Mouse (Mus musculus) adrenal gland, postnatal 4 days (tissue): ENCODE measurements around the gene Il6ra. TPM values are rescaled to one million over a fixed set of nuclear protein-coding genes. Genes with fewer than 3 reads are reported as not detected.
"Not testable (repeated sequence)": the region's sequence is repeated elsewhere in the genome, so short reads cannot be mapped to it uniquely, and the experiment has no call there.

Experiments
- DNase-seq, 2 experiments: peaks; one replicate each; pipeline ENCODE4 v3.0.0; 2021 to 2022; ENCODE audit warnings: low spot score in 2 of 2, mixed read lengths in 2 of 2
- total RNA-seq, 2 experiments: library from RNA; stranded (reverse); gene quantifications; 2 replicates each; pipeline ENCODE4 v1.2.3; 2021

Gene Il6ra
- total RNA-seq, 2 experiments from 2014 or later, result 3.7 to 6.4 TPM

GRCm38 (mm10) chr3:89876469-89876868, 36.5 kb downstream of the Il6ra start:
- DNase-seq, result no peak

GRCm38 (mm10) chr3:89875781-89876180, 37.2 kb downstream of the Il6ra start:
- DNase-seq, result no peak

DNA sequence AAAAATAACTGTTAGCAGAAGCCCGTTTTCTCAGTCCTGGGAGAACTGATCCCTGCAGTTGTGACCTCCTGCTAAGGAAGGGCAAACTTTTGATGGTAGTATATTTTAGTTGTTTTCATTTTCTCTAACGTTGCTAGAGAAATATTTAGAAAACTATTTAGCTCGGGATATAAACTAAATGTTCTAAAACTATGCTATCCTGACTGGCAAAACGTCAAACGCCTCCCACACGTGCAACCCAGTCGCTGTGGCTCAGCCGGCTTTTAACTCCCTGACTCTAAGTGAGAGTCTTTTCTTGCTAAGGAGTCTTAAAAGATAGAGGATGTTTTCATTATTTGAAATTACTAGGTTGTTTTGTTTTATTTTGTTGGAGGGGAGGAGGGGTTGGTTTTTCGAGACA, 38.0 kb downstream of the Il6ra start:
- DNase-seq, result no peak

GRCm38 (mm10) chr3:89874076-89874475, 38.9 kb downstream of the Il6ra start:
- DNase-seq, result no peak

DNA sequence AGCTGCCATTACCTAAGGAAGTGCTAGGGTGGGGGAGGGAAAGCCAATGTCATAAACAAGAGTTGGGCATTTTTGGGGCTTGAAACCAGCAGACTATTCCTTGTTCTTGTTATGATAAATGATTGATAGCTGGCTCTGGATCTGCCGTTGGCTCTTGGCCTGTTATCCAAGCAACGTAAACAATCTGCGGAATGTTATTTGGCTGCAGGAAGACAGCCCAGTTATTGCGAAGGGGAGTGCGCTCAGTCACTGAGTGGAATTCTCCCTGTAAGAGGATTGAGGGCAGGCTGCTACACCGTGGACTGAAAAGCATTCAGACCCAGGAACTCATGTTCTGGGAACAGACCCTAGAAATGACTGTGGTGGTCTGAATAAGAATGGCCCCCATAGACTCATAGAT, 40.3 kb downstream of the Il6ra start:
- DNase-seq, result no peak

DNA sequence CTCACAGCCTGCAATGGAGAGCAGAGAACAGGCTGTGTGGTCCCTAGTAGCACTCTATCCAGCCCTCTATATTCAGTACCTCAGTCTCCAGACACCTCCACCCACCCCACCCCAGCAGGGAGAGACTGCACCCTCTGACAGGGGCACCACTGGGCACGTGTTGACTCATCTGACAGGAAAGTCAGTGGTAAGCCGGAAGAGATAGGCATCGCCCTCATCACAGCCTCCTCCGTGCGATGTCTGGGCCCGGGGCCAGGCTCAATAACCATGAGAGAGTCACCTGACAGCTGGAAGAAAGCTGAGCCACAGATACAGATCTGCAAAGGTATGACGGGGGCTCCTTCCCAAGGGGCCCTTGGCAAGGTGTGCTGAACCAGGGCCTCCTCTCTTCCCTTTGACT, 40.8 kb downstream of the Il6ra start:
- no peak for DNase-seq

DNA sequence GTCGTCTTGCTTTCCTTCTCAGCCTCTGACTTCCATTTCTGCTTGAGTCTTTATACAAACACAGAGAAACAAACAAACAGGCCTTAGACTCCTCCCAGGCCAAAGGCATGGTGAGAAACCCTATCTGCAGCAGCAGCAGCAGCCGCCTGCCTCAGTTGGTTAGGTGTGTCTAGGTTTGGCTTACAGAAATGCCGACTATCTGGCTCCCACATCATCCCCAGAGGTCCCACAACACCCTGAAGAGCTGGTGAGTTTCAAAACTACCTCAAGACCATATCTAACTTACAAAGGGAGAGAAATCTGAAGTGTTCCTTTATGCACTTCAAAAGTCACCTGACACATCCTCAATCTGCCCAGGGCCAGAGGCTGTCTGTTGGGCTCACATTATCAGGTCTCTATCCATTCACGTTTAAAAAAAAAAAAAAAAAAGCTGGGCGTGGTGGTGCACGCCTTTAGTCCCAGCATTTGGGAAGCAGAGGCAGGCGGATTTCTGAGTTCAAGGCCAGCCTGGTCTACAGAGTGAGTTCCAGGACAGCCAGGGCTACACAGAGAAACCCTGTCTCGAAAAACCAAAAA, 41.6 kb downstream of the Il6ra start:
- no peak for DNase-seq

DNA sequence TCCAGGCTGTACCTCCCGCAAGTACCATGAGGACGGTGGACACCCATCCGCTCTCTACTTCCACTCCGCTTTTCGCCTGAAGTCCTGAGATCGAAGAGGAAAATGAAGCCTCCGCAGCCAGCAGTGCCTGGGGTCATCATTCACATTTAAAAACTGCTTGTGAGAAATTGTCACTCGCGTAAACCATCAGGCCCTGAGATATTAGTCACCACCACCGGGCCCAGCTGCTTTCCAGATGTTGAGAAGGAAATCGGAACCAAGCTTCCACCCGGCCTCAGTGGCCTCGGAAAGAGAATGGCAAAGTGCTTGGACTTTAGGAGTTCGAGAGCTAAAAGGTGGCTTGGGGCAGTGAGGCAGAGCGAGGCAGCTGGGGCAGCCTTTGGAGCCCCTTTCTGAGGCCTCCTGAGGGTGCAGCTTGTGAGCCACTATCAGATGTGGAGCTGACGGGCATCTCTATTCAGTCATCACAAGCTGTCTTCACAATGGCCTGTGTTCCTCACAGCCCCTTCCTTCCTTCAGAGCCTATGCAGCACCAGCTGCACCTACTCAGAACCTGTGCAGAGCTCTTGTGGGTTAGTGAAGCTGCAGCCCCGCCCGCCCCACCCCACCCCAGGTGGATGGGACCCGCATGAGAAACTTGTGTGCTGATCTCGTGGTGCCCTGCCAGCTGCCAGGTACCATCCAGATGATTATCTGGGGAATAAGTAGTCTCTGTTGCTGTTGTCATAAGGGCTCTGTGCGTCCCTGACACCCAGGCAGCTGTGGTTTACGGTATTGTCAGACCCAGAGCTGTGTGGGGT, 42.3 kb downstream of the Il6ra start:
- no peak for DNase-seq

GRCm38 (mm10) chr3:89869556-89869955, 43.4 kb downstream of the Il6ra start:
- no peak for DNase-seq

- no peak for DNase-seq
These were observed 44.0 kb downstream of the Il6ra start for GRCm38 (mm10) chr3:89868956-89869355.

GRCm38 (mm10) chr3:89868357-89868756, 44.6 kb downstream of the Il6ra start:
- no peak for DNase-seq

DNA sequence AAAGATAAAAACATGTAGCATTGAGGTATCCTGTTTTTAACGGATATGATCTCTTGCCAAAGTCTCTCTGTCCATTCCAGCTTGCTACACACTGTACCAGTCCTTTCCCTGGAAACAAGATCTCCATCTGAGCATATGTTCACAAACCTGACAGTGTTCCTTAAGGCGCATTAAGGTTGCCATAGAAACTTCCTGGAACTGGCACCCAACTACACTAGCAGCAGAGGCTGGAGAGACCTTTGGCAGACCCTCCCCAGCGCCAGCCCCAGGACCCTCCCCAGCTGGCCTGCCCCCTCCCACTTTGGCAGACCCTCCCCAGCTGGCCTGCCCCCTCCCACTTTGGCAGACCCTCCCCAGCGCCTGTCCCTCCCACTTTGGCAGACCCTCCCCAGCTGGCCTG, 45.3 kb downstream of the Il6ra start:
- DNase-seq, result no peak

DNA sequence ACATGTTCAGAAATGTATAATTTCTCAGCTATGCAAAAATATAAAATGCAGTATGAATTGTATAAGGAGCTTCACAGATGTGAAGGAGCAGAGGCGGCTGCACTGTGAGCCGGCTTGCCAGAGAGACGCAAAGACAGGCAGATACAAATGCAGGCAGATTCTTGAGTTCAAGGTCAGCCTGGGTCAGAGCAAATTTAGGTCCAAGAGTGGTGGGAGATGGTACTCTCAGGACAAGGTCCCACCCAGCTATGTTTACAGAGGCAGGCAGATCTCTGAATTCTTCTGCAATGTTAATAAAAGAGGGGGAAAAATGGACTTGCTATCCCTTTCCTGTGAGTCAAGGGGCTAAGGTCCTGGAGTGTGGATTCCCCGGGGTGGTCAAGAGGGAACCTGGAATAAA, 47.2 kb downstream of the Il6ra start:
- DNase-seq, result no peak

- DNase-seq, result no peak
These were observed 48.0 kb downstream of the Il6ra start for GRCm38 (mm10) chr3:89865020-89865419.

GRCm38 (mm10) chr3:89863716-89864509, 49.1 kb downstream of the Il6ra start:
- DNase-seq, result no peak

DNA sequence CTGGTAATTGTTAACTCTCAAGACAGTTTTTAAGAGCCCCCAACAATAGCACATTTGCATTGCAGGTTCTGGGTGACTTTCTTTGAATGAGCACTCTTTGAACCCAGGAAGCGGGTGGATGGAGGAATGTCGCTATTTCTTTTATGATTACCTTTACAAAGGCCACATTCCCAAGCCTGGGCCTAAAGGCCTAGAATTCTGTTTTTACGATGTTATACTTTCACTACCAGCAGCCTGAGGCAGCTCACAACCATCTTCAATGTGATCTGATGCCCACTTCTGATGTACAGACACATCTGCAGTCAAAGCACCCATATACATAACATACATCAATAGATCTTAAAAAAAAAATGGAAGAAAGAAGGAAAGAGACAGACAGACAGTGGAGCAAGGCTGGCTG, 49.7 kb downstream of the Il6ra start:
- not testable (repeated sequence) for DNase-seq

- no peak for DNase-seq
These were observed 50.7 kb downstream of the Il6ra start for GRCm38 (mm10) chr3:89862182-89862761.

DNA sequence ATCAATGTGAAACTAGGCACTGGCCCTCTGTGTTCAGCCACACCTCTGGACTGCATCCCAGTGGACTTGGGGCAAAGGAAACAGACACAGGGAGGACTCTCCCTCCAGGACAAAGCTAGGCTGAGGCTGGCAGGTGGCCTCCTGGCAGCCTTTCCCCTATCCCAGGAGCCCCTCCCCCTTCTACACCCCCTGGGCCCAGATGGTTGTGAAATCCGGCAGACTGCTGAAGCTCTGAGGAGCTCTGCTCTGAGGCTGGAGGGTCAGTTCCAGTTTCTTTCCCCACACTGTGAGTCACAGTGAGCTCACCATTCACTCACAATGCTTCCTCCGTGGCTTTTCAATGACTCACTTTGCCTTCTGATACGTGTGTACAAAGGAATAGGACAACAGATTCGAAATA, 51.9 kb downstream of the Il6ra start:
- DNase-seq, result peak in 1 of 2 experiments; percentile 39

- DNase-seq, result no peak
These were observed 52.7 kb downstream of the Il6ra start for GRCm38 (mm10) chr3:89860343-89860742.

DNA sequence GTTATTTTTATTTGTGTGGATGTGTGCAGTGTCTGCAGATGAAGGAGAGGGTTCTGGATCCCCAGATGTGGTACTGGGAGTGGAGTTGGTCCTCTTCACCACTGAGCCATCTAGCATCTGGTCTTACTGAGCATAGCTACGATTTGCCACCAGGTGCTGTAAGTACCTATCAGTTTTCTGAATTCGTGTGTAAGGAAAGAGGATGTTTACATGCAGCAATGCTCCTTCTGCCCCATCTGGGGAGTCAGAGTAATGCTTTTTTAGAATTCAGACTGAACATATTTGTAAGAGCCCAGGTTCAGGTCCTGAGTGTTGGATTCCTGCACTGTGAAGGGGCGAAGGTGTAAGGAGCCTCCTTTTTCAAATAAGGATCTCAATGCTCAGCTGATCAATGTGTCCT, 53.1 kb downstream of the Il6ra start:
- DNase-seq, result no peak

- DNase-seq, result no peak
These were observed 54.1 kb downstream of the Il6ra start for GRCm38 (mm10) chr3:89858888-89859287.

DNA sequence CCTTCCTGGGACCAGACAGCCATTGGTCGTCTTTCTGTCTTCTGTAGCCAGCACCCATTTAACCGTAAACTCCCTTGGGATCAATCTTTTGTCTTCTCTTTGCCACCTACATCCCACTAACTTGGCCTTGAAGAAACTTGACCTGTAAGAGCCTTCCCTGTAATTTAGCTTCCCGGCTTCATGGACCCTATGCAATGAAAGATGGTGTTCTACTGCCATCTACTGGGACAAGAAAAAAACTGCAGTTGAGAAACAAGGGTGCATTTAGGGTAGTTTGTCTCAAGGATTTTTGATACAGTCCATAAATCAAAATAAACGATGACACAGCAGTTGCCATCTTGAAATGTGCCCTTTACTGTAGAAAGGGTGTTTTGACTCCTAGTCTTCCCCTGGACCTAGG, 54.9 kb downstream of the Il6ra start:
- DNase-seq, result no peak
